Mouse (Mus musculus): ENCODE results near the gene Gm11444.

DNA sequence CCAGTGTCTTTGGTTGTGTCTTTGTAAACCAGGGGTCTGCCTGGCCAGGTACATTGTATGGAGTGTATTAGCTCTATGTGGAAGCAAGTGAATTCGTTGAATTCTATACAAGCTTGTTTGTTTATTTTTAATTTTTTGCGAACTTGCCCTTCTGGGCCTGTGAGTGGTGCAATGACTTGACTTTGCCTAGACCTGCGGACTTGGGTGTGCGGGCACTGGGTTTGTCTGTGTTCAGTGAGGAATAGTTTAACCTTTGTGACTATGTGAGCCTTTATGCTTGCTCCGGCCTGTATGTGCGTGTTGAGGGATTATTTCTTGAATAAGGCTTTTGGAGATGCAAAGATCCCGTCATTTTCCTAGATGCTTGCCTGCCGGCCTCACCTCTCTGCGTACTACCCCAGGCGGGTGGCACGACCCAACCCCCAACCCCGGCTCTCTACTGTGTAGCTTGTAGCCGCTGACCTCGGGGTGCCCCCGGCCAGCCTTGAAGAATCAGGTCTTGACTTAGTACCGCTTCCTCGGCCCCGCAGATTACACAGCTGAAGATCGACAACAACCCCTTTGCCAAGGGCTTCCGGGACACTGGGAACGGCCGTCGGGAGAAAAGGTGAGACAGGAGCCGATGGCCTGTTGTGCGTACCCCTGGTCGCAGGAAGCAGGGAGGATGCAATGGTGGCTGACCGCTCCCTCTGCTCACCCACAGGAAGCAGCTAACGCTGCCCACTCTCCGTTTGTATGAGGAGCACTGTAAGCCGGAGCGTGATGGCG, 13.4 kb downstream of the Gm11444 start:
- TF ChIP-seq GATA1 (IDR thresholded peaks at IDR 0.05; ENCODE audit: low read length) (no peak), TAL1 (IDR thresholded peaks at IDR 0.05; ENCODE audit: low read length) (no peak)

All from erythroblast, embryonic 14.5 days (primary cell).